Comparison of ENCODE assay signal across 9 mouse cellular contexts in genomic region chr11:32342770-32343191, GRCm38 (mm10). TPM values are rescaled to one million over a fixed set of nuclear protein-coding genes. Genes with fewer than 3 reads are reported as not detected.
DNase-seq lines count a peak whose midpoint lies in the region; ATAC-seq and TF ChIP-seq lines count a peak whose summit lies in the region.
"Had no signal": no experiment of that assay in that cellular context is flagged by ENCODE, and none has a peak within 500 bp of the region (broad histone marks: within the 10 kb centered on the region; RNA-seq: fewer than 3 reads in every experiment).

No protein-coding gene starts in this region.

- H3K4me2 ChIP-seq in hindbrain, embryonic 11.5 days (replicated peaks; ENCODE audit: low read depth, low read length) = no peak overlapping the region
- H3K4me2 ChIP-seq in hindbrain, embryonic 12.5 days (replicated peaks) = no peak overlapping the region
- H3K4me2 ChIP-seq: liver, embryonic 15.5 days had no signal

- no peaks in the 10 kb centered on the region for H3K27me3 ChIP-seq in hindbrain, embryonic 11.5 days (ENCODE audit: control insufficient read depth, insufficient read depth, low read length)
- H3K27me3 ChIP-seq in hindbrain, embryonic 12.5 days = no peaks in the 10 kb centered on the region
- H3K27me3 ChIP-seq in testis, adult 2 months (ENCODE audit: control insufficient read depth, insufficient read depth, low read length) = no peaks in the 10 kb centered on the region
- peaks cover 8% of the 10 kb centered on the region for H3K27me3 ChIP-seq in spleen, adult 2 months (ENCODE audit: control insufficient read depth, insufficient read depth, low read length)

- 16% methylated on average over 2 of the region's 2 CpGs for WGBS in hindbrain, embryonic 11.5 days
- 11% methylated on average over 2 of the region's 2 CpGs for WGBS in hindbrain, embryonic 12.5 days
- 32% methylated on average over 2 of the region's 2 CpGs for WGBS in spleen, adult 2 months

- TF ChIP-seq POLR2A in testis, adult 2 months (IDR thresholded peaks at IDR 0.05; ENCODE audit: control insufficient read depth, low read depth, low read length) = no peak
- no peak for TF ChIP-seq POLR2A in bone marrow macrophage, adult 2 months (IDR thresholded peaks at IDR 0.05; ENCODE audit: borderline replicate concordance, low read depth, low read length)
- no peak for TF ChIP-seq POLR2A in spleen, adult 2 months (IDR thresholded peaks at IDR 0.05; ENCODE audit: low read depth, low read length)

- no peak overlapping the region for H3K27ac ChIP-seq in hindbrain, embryonic 11.5 days (ENCODE audit: low read depth, low read length)
- H3K27ac ChIP-seq in hindbrain, embryonic 12.5 days = no peak overlapping the region
- no peak overlapping the region for H3K27ac ChIP-seq in testis, adult 2 months (ENCODE audit: control insufficient read depth, insufficient read depth, low read depth, low read length)
- no peak overlapping the region for H3K27ac ChIP-seq in bone marrow macrophage, adult 2 months (ENCODE audit: insufficient read depth, low read depth, low read length)
- no peak overlapping the region for H3K27ac ChIP-seq in spleen, adult 2 months (ENCODE audit: insufficient read depth, low read length)
- H3K27ac ChIP-seq: liver, embryonic 15.5 days had no signal

- H3K36me3 ChIP-seq in hindbrain, embryonic 11.5 days (ENCODE audit: control insufficient read depth, insufficient read depth, low read length) = no peaks in the 10 kb centered on the region
- H3K36me3 ChIP-seq in hindbrain, embryonic 12.5 days = no peaks in the 10 kb centered on the region
- H3K36me3 ChIP-seq in testis, adult 2 months (ENCODE audit: control insufficient read depth, insufficient read depth, low read length) = no peaks in the 10 kb centered on the region
- no peaks in the 10 kb centered on the region for H3K36me3 ChIP-seq in spleen, adult 2 months (ENCODE audit: control insufficient read depth, insufficient read depth, low read length)
- H3K36me3 ChIP-seq: liver, embryonic 15.5 days had no signal

- no peak overlapping the region for H3K4me3 ChIP-seq in hindbrain, embryonic 11.5 days (ENCODE audit: low read depth, low read length)
- no peak overlapping the region for H3K4me3 ChIP-seq in hindbrain, embryonic 12.5 days
- no peak overlapping the region for H3K4me3 ChIP-seq in testis, adult 2 months (ENCODE audit: control insufficient read depth, low read depth, low read length)
- no peak overlapping the region for H3K4me3 ChIP-seq in bone marrow macrophage, adult 2 months (ENCODE audit: insufficient read depth, low read length)
- H3K4me3 ChIP-seq in spleen, adult 2 months (ENCODE audit: extremely low read depth, insufficient read depth, insufficient read length) = no peak overlapping the region
- H3K4me3 ChIP-seq: liver, embryonic 15.5 days had no signal

- no peak for ATAC-seq in hindbrain, embryonic 11.5 days (ENCODE audit: low FRiP score)
- no peak for ATAC-seq in hindbrain, embryonic 12.5 days (ENCODE audit: low FRiP score)
- no peak for ATAC-seq in activated CD4-positive, CD25-positive, alpha-beta regulatory T cell, adult 4 months

- H3K4me1 ChIP-seq in hindbrain, embryonic 11.5 days (replicated peaks; ENCODE audit: control insufficient read depth, insufficient read depth, low read length) = peaks cover 5% of the 10 kb centered on the region; the same call in 1 of the 2 replicates
- H3K4me1 ChIP-seq in hindbrain, embryonic 12.5 days = peaks cover 3% of the 10 kb centered on the region; the same call in 1 of the 2 replicates
- peaks cover 7% of the 10 kb centered on the region for H3K4me1 ChIP-seq in testis, adult 2 months (ENCODE audit: control insufficient read depth, insufficient read depth, low read length)
- peaks cover 17% of the 10 kb centered on the region for H3K4me1 ChIP-seq in bone marrow macrophage, adult 2 months (ENCODE audit: control insufficient read depth, insufficient read depth, low read length)
- H3K4me1 ChIP-seq in spleen, adult 2 months (ENCODE audit: control insufficient read depth, insufficient read depth, insufficient read length) = no peaks in the 10 kb centered on the region; the same call in 1 of the 2 replicates

- peak; percentile 92 for TF ChIP-seq CTCF in testis, adult 2 months (IDR thresholded peaks at IDR 0.05; ENCODE audit: control insufficient read depth, insufficient read depth, insufficient replicate concordance, low read depth, low read length)
- TF ChIP-seq CTCF in bone marrow macrophage, adult 2 months (IDR thresholded peaks at IDR 0.05; ENCODE audit: low read depth, low read length) = peak; percentile 100
- peak; percentile 54; the same call in 1 of the 2 replicates for TF ChIP-seq CTCF in spleen, adult 2 months (IDR thresholded peaks at IDR 0.05; ENCODE audit: extremely low read depth, insufficient read depth, insufficient read length, insufficient replicate concordance)

- no peaks in the 10 kb centered on the region for H3K9me3 ChIP-seq in hindbrain, embryonic 11.5 days (ENCODE audit: control insufficient read depth, low read length)
- no peaks in the 10 kb centered on the region for H3K9me3 ChIP-seq in hindbrain, embryonic 12.5 days (replicated peaks)
- H3K9me3 ChIP-seq: liver, embryonic 15.5 days had no signal

- peak; percentile 58 for DNase-seq in hindbrain, embryonic 11.5 days (ENCODE audit: low spot score)
- no peak for DNase-seq in testis, postnatal 14 days (ENCODE audit: low spot score)
- DNase-seq in kidney, postnatal 14 days = peak; percentile 37
- DNase-seq in spleen, adult 2 months (ENCODE audit: low read depth in 1 of 2, low spot score in 2 of 2) = peak in 1 of 2 experiments; percentile 14

- H3K9ac ChIP-seq in hindbrain, embryonic 11.5 days (ENCODE audit: low read depth, low read length) = no peak overlapping the region
- no peak overlapping the region for H3K9ac ChIP-seq in hindbrain, embryonic 12.5 days
- H3K9ac ChIP-seq: liver, embryonic 15.5 days had no signal

RNA-seq across cellular contexts. Expression of gene Sh3pxd2b, which starts 4.8 kb away (rescaled TPM):
- 21.1 and 24.2 TPM in 2 replicates for polyA plus RNA-seq in hindbrain, embryonic 11.5 days (2014; fragmentation: Nextera tagmentation; extraction: Ambion mirVana)
- polyA plus RNA-seq in hindbrain, embryonic 12.5 days (2016; fragmentation: Nextera tagmentation; extraction: Ambion mirVana) = 29.5 and 31.7 TPM in 2 replicates
- 0.37 and 0.48 TPM in 2 replicates for polyA plus RNA-seq in testis, adult 2 months (2012; rRNA removed)
- 54.6 and 64.9 TPM in 2 replicates for polyA plus RNA-seq in bone marrow macrophage, adult 2 months (2012; ENCODE audit: insufficient read depth, insufficient read length, missing spikeins)
- 2.2 and 2.8 TPM in 2 replicates for polyA plus RNA-seq in spleen, adult 2 months (2012; rRNA removed)
- polyA plus RNA-seq in activated CD4-positive, CD25-positive, alpha-beta regulatory T cell, adult 4 months (2017; shearing (Covaris generic)) = under 1 TPM in 1 of 2 experiments, not detected in 1; 0.06 TPM

RNA-seq across cellular contexts. Expression of gene Hbq1a, which starts 42.9 kb away (rescaled TPM):
- not detected in 2 replicates for polyA plus RNA-seq in hindbrain, embryonic 11.5 days (2014; fragmentation: Nextera tagmentation; extraction: Ambion mirVana)
- polyA plus RNA-seq in hindbrain, embryonic 12.5 days (2016; fragmentation: Nextera tagmentation; extraction: Ambion mirVana) = 0.72 TPM in 1 of 2 replicates, not detected in the other
- not detected in 2 replicates for polyA plus RNA-seq in testis, adult 2 months (2012; rRNA removed)
- not detected in 2 replicates for polyA plus RNA-seq in bone marrow macrophage, adult 2 months (2012; ENCODE audit: insufficient read depth, insufficient read length, missing spikeins)
- polyA plus RNA-seq in spleen, adult 2 months (2012; rRNA removed) = 6.4 and 12.1 TPM in 2 replicates
- not detected for polyA plus RNA-seq in activated CD4-positive, CD25-positive, alpha-beta regulatory T cell, adult 4 months (2017; shearing (Covaris generic))

RNA-seq across cellular contexts. Expression of gene Hba-a2, which starts 46.5 kb away (rescaled TPM):
- polyA plus RNA-seq in hindbrain, embryonic 11.5 days (2014; fragmentation: Nextera tagmentation; extraction: Ambion mirVana) = 5,394 and 5,453 TPM in 2 replicates
- 6,460 and 7,804 TPM in 2 replicates for polyA plus RNA-seq in hindbrain, embryonic 12.5 days (2016; fragmentation: Nextera tagmentation; extraction: Ambion mirVana)
- 88.0 and 93.8 TPM in 2 replicates for polyA plus RNA-seq in testis, adult 2 months (2012; rRNA removed)
- 1.4 TPM in 1 of 2 replicates, not detected in the other for polyA plus RNA-seq in bone marrow macrophage, adult 2 months (2012; ENCODE audit: insufficient read depth, insufficient read length, missing spikeins)
- polyA plus RNA-seq in spleen, adult 2 months (2012; rRNA removed) = 85,032 and 127,038 TPM in 2 replicates
- polyA plus RNA-seq in activated CD4-positive, CD25-positive, alpha-beta regulatory T cell, adult 4 months (2017; shearing (Covaris generic)) = 100 to 1,000 TPM in 1 of 2 experiments, 1 to 10 TPM in 1; 8.9 to 339 TPM

RNA-seq across cellular contexts. Expression of gene Hbq1b, which starts 56.0 kb away (rescaled TPM):
- 6.7 and 7.2 TPM in 2 replicates for polyA plus RNA-seq in hindbrain, embryonic 11.5 days (2014; fragmentation: Nextera tagmentation; extraction: Ambion mirVana)
- 4.6 and 5.1 TPM in 2 replicates for polyA plus RNA-seq in hindbrain, embryonic 12.5 days (2016; fragmentation: Nextera tagmentation; extraction: Ambion mirVana)
- polyA plus RNA-seq in testis, adult 2 months (2012; rRNA removed) = not detected in 2 replicates
- not detected in 2 replicates for polyA plus RNA-seq in bone marrow macrophage, adult 2 months (2012; ENCODE audit: insufficient read depth, insufficient read length, missing spikeins)
- 51.0 and 62.0 TPM in 2 replicates for polyA plus RNA-seq in spleen, adult 2 months (2012; rRNA removed)
- not detected for polyA plus RNA-seq in activated CD4-positive, CD25-positive, alpha-beta regulatory T cell, adult 4 months (2017; shearing (Covaris generic))

RNA-seq across cellular contexts. Expression of gene Hba-a1, which starts 59.5 kb away (rescaled TPM):
- polyA plus RNA-seq in hindbrain, embryonic 11.5 days (2014; fragmentation: Nextera tagmentation; extraction: Ambion mirVana) = 2,798 and 2,861 TPM in 2 replicates
- polyA plus RNA-seq in hindbrain, embryonic 12.5 days (2016; fragmentation: Nextera tagmentation; extraction: Ambion mirVana) = 2,983 and 3,718 TPM in 2 replicates
- 39.8 and 41.7 TPM in 2 replicates for polyA plus RNA-seq in testis, adult 2 months (2012; rRNA removed)
- polyA plus RNA-seq in bone marrow macrophage, adult 2 months (2012; ENCODE audit: insufficient read depth, insufficient read length, missing spikeins) = not detected in 2 replicates
- 52,565 and 79,309 TPM in 2 replicates for polyA plus RNA-seq in spleen, adult 2 months (2012; rRNA removed)
- 100 to 1,000 TPM in 1 of 2 experiments, 1 to 10 TPM in 1; 4.6 to 196 TPM for polyA plus RNA-seq in activated CD4-positive, CD25-positive, alpha-beta regulatory T cell, adult 4 months (2017; shearing (Covaris generic))

Comparison
In these comparisons a context has a peak if more than half of its experiments do, and no peak if none do; other contexts are left out.
1. RNA of gene Hba-a2, which starts 46.5 kb away (polyA plus RNA-seq): 85,032 to 127,038 TPM in spleen, adult 2 months; 6,460 to 7,804 TPM in hindbrain, embryonic 12.5 days, 5,394 to 5,453 TPM in hindbrain, embryonic 11.5 days, 8.9 to 339 TPM in activated CD4-positive, CD25-positive, alpha-beta regulatory T cell, adult 4 months, 88.0 to 93.8 TPM in testis, adult 2 months and 1.4 TPM in bone marrow macrophage, adult 2 months; every median in the first group is over 10 times any median in the second.
2. Peak in every context shown above with its lines, with median percentiles within 50 percentile points of each other: CTCF ChIP-seq.